Mouse (Mus musculus) ES-E14 (cell line): Measurements from ENCODE around the gene Ccdc28b. TPM values are rescaled to one million over a fixed set of nuclear protein-coding genes. Genes with fewer than 3 reads are reported as not detected.

Experiments
- DNase-seq: peaks from one replicate; pipeline ENCODE4 v3.0.0-alpha.2; 2013; ENCODE audit warnings: low read depth, low spot score
- H3K27ac ChIP-seq: 2 replicates; pipeline ENCODE4 v1.5.1; 2012; ENCODE audit warnings: low read depth, mild to moderate bottlenecking, low read length, moderate library complexity, mixed read lengths; ENCODE audit not compliant: poor library complexity, insufficient read depth, severe bottlenecking
- H3K36me3 ChIP-seq: 2 replicates; pipeline ENCODE4 v1.6.1; 2012; ENCODE audit warnings: mild to moderate bottlenecking, low read length, moderate library complexity, mixed read lengths; ENCODE audit not compliant: control insufficient read depth, poor library complexity, insufficient read depth, severe bottlenecking
- H3K4me1 ChIP-seq, 2 experiments: fragments of 150-350 bp in 1 of 2; sonication (generic) in 1 of 2; 2 replicates each; pipeline ENCODE4 v1.6.1; 2012; ENCODE audit warnings: low read length in 2 of 2, mild to moderate bottlenecking in 1 of 2, mixed read lengths in 1 of 2; ENCODE audit not compliant: control insufficient read depth in 2 of 2, insufficient read depth in 2 of 2, poor library complexity in 1 of 2
- H3K4me3 ChIP-seq, 2 experiments: fragments of 150-350 bp in 1 of 2; sonication (generic) in 1 of 2; 2 replicates each; pipeline ENCODE4 v1.5.1; 2012; ENCODE audit warnings: low read length in 2 of 2, low read depth in 1 of 2, mild to moderate bottlenecking in 1 of 2, mixed read lengths in 1 of 2; ENCODE audit not compliant: insufficient read depth in 1 of 2, poor library complexity in 1 of 2, severe bottlenecking in 1 of 2
- H3K9ac ChIP-seq: 2 replicates; pipeline ENCODE4 v1.6.1; 2012; ENCODE audit warnings: low read depth, mild to moderate bottlenecking, low read length, mixed read lengths; ENCODE audit not compliant: poor library complexity, insufficient read depth, severe bottlenecking
- H3K9me3 ChIP-seq: fragments of 150-350 bp; sonication (generic); 2 replicates; pipeline ENCODE4 v1.6.1; 2012; ENCODE audit warnings: low read depth, mild to moderate bottlenecking, low read length; ENCODE audit not compliant: control insufficient read depth, insufficient read depth
- CHD2 ChIP-seq: IDR thresholded peaks from 2 replicates; pipeline ENCODE4 v1.6.1; 2014; ENCODE audit warnings: mild to moderate bottlenecking, low read depth, low read length, inconsistent platforms
- HCFC1 ChIP-seq: IDR thresholded peaks from 2 replicates; pipeline ENCODE4 v1.6.1; 2012; ENCODE audit warnings: low read length, inconsistent platforms, borderline replicate concordance; ENCODE audit not compliant: insufficient read depth
- MAFK ChIP-seq: IDR thresholded peaks from 2 replicates; pipeline ENCODE4 v1.6.1; 2014; ENCODE audit warnings: mild to moderate bottlenecking, low read depth, low read length, inconsistent platforms; ENCODE audit not compliant: insufficient read depth
- ZC3H11A ChIP-seq: IDR thresholded peaks from 2 replicates; pipeline ENCODE4 v1.6.1; 2012; ENCODE audit warnings: low read depth, mild to moderate bottlenecking, inconsistent platforms, low read length, borderline replicate concordance
- ZNF384 ChIP-seq: IDR thresholded peaks from 2 replicates; pipeline ENCODE4 v1.6.1; 2012; ENCODE audit warnings: low read depth, low read length, inconsistent platforms
- in situ Hi-C, 2 experiments: fragments of 600-800 bp; cut with MboI; formaldehyde crosslinking; loops; one replicate each; pipeline ENCODE4 v1.15.1; 2025; ENCODE audit warnings: low sequenced_read_pairs in 2 of 2, inconsistent platforms in 1 of 2; ENCODE audit not compliant: unreplicated experiment in 2 of 2
- total RNA-seq: library from RNA; depleted of rRNA; stranded (reverse); fragments of 300-350 nt; gene quantifications from 2 replicates; pipeline ENCODE4 v1.2.3, GENCODE M21; 2012

The Ccdc28b gene
- total RNA-seq, 1 experiment, result 11.1 TPM

GRCm38 (mm10) chr4:129585773-129586172 lies 38.0 kb downstream of the Ccdc28b start:
- TF ChIP-seq CHD2, result no peak
- no peak for TF ChIP-seq ZNF384
- TF ChIP-seq MAFK, result no peak
- no peak for TF ChIP-seq HCFC1
- no peak for TF ChIP-seq ZC3H11A
- in situ Hi-C loops, result no loop called here
- Histone ChIP-seq H3K9ac (0 out of 2 replicates have a peak overlapping the region, but pooled peaks have one; percentile 62), H3K27ac (no peak overlapping the region), H3K4me3 (no peak overlapping the region), H3K4me1 (peaks cover 0 to 13% of the 10 kb centered on the region in 2 experiments; a peak in 1 of 4 replicates), H3K36me3 (no peaks in the 10 kb centered on the region), H3K9me3 (no peaks in the 10 kb centered on the region)
- DNase-seq, result no peak

DNA sequence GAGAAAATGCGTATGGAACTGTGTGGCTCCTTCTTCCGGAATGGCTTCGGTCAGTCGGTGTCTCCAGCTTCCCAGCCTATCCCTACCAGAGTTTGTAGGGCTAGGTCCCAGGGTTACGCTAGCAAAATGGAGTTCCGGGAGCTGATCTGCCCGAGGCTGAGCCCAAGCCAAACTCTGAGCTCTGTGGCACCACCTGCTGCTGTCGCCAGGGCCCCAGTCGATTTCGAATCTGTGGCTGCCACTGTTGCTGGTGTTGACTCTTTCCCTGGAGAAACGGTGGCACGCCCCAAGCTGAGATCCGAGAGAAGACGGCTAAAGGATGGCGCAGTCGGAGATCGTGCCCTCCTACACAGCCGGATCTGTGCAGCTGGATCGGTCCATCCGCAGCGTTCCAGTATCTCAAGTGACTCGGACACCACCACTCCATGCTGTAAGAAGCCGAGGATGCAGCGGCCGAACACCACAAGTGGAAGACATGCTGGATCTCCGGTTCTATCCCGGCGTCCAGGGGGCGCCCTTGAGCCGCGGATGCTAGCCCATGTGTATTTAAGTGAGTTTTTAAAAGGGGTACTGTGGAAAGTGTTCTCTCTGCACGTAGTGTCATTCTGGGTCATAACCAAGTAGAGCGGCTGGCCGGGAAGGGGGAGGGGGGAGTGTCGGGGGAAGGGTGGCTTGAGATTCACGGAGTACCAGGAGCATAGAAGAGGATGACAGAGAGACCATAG lies 38.7 kb downstream of the Ccdc28b start:
- peaks cover 0 to 13% of the 10 kb centered on the region in 2 experiments; a peak in 1 of 4 replicates for H3K4me1 ChIP-seq
- H3K4me3 ChIP-seq, result peak overlapping the region; percentile 58 to 59; a peak in 3 of 4 replicates
- TF ChIP-seq ZNF384 (no peak), ZC3H11A (no peak), CHD2 (no peak), MAFK (no peak), HCFC1 (no peak)
- DNase-seq, result peak; percentile 82
- H3K36me3 ChIP-seq, result no peaks in the 10 kb centered on the region
- H3K9me3 ChIP-seq, result no peaks in the 10 kb centered on the region
- H3K27ac ChIP-seq, result peak overlapping the region; percentile 74
- in situ Hi-C loops, result no loop called here
- peak overlapping the region; percentile 81 for H3K9ac ChIP-seq

DNA sequence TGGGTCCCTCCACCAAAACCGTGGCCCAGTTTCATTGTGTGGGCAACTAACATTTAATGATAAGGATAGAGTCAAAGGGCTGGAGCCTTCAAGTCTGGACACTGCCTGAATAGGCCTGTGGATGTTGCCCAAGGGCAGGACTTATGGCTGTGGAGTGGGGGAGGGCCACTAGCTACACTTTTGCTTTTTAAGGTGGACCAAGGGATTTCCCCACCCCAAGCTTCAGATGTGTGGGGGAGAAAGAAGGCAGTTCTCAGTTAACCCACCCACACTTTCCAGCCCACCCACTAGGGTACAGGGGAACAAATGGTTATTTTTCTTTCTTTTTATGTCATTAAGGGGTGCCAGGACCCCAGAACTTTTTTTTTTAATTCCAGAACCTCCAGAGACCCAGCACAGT lies 39.4 kb downstream of the Ccdc28b start:
- DNase-seq, result no peak
- Histone ChIP-seq H3K4me3 (peak overlapping the region; percentile 58 to 59; a peak in 1 of 4 replicates), H3K9me3 (no peaks in the 10 kb centered on the region), H3K27ac (no peak overlapping the region; the same call in 1 of the 2 replicates), H3K36me3 (no peaks in the 10 kb centered on the region), H3K4me1 (peaks cover 0 to 13% of the 10 kb centered on the region in 2 experiments; a peak in 1 of 4 replicates), H3K9ac (no peak overlapping the region; the same call in 1 of the 2 replicates)
- in situ Hi-C loops, result no loop called here
- no peak for TF ChIP-seq CHD2
- no peak for TF ChIP-seq ZNF384
- no peak for TF ChIP-seq HCFC1
- no peak for TF ChIP-seq MAFK
- no peak for TF ChIP-seq ZC3H11A

DNA sequence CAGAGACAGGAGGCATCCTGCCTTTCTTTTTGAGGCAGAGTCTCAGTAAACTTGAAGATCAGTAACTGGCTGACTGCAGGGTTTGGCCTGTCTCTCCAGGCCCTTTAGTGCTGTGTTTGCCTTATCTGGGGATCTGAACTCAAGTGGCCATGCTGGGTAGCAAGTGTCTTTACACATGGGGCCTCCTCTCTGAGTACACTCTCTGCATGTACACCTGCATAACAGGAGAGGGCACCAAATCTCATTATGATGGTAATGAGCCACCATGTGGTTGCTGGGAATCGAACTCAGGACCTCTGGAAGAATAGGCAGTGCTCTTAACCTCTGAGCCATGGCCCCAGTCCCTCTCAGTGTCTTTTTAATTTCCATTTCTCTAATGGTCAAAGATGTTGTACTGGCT lies 41.5 kb downstream of the Ccdc28b start:
- peak; percentile 45 for DNase-seq
- Histone ChIP-seq H3K4me3 (no peak overlapping the region), H3K4me1 (peaks cover 0 to 13% of the 10 kb centered on the region in 2 experiments; a peak in 1 of 4 replicates), H3K9ac (peak overlapping the region; percentile 47; the same call in 1 of the 2 replicates), H3K27ac (no peak overlapping the region), H3K9me3 (no peaks in the 10 kb centered on the region), H3K36me3 (no peaks in the 10 kb centered on the region)
- in situ Hi-C loops, result no loop called here
- TF ChIP-seq ZNF384 (no peak), ZC3H11A (no peak), HCFC1 (no peak), MAFK (no peak), CHD2 (no peak)
